Mouse (Mus musculus) retina, embryonic 14.5 days (tissue): ENCODE measurements around the gene Rfx7.

ENCODE experiments used
- DNase-seq: peaks from one replicate; pipeline ENCODE4 v3.0.0-alpha.2; 2015; ENCODE audit warnings: low spot score

Gene Rfx7

GRCm38 (mm10) chr9:72531996-72532380 is at the start of gene Rfx7:
Gene Rfx7, plus strand, starts transcription at chr9:72532240.
- peak; percentile 83 for DNase-seq

GRCm38 (mm10) chr9:72488523-72488922 is 43.5 kb upstream of the Rfx7 start:
- DNase-seq, result no peak

GRCm38 (mm10) chr9:72489131-72489530 is 42.9 kb upstream of the Rfx7 start:
- DNase-seq, result no peak

GRCm38 (mm10) chr9:72491559-72492193 is 40.4 kb upstream of the Rfx7 start:
- peak; percentile 92 for DNase-seq

GRCm38 (mm10) chr9:72492194-72492565 is 39.9 kb upstream of the Rfx7 start, which contains the start of gene Tex9:
Gene Tex9, minus strand, starts transcription at chr9:72492212.
- DNase-seq, result no peak

GRCm38 (mm10) chr9:72493465-72493864 is 38.6 kb upstream of the Rfx7 start:
- DNase-seq, result no peak

GRCm38 (mm10) chr9:72493984-72494685 is 37.9 kb upstream of the Rfx7 start:
- no peak for DNase-seq

GRCm38 (mm10) chr9:72496691-72497090 is 35.3 kb upstream of the Rfx7 start:
- no peak for DNase-seq

GRCm38 (mm10) chr9:72497171-72497570 is 34.9 kb upstream of the Rfx7 start:
- DNase-seq, result peak; percentile 26

GRCm38 (mm10) chr9:72512229-72512981 is 19.6 kb upstream of the Rfx7 start:
- DNase-seq, result no peak

GRCm38 (mm10) chr9:72515366-72515765 is 16.7 kb upstream of the Rfx7 start:
- no peak for DNase-seq

- DNase-seq, result no peak
These were observed 12.8 kb upstream of the Rfx7 start for GRCm38 (mm10) chr9:72519246-72519645.

- no peak for DNase-seq
These were observed 11.2 kb upstream of the Rfx7 start for GRCm38 (mm10) chr9:72520849-72521248.

- no peak for DNase-seq
These were observed 5.9 kb upstream of the Rfx7 start for GRCm38 (mm10) chr9:72526091-72526490.

- DNase-seq, result peak; percentile 98
These were observed 1.8 kb upstream of the Rfx7 start for GRCm38 (mm10) chr9:72530237-72530636.

GRCm38 (mm10) chr9:72530824-72531223 is 1.2 kb upstream of the Rfx7 start:
- peak; percentile 50 for DNase-seq

- peak; percentile 89 for DNase-seq
These were observed 597 bp upstream of the Rfx7 start for GRCm38 (mm10) chr9:72531291-72531995.

- peak; percentile 72 for DNase-seq
These were observed 495 bp downstream of the Rfx7 start for GRCm38 (mm10) chr9:72532381-72533088.

GRCm38 (mm10) chr9:72533089-72533415 is 1.0 kb downstream of the Rfx7 start:
- no peak for DNase-seq

- no peak for DNase-seq
These were observed 2.9 kb downstream of the Rfx7 start for GRCm38 (mm10) chr9:72534985-72535384.

GRCm38 (mm10) chr9:72535394-72535793 is 3.4 kb downstream of the Rfx7 start:
- no peak for DNase-seq

- DNase-seq, result no peak
These were observed 5.0 kb downstream of the Rfx7 start for GRCm38 (mm10) chr9:72537086-72537485.
